Mouse (Mus musculus) intestine, embryonic 16.5 days (tissue): ENCODE results near the gene Cyb561. TPM values are rescaled to one million over a fixed set of nuclear protein-coding genes. Genes with fewer than 3 reads are reported as not detected.
A peak's percentile ranks its signal among the peaks of the same experiment; 100 is the strongest.

Experiments
- ATAC-seq: fragments of 200-750 bp; cut with Nextera tagmentation; 2 replicates; pipeline ENCODE4 v1.8.0; 2017; ENCODE audit warnings: moderate TSS enrichment, moderate library complexity
- H3K27ac ChIP-seq: fragments of 300-500 bp; sonication (generic); 2 replicates; pipeline ENCODE4 v1.5.1; 2014; ENCODE audit warnings: mild to moderate bottlenecking, low read length
- H3K27me3 ChIP-seq: fragments of 300-500 bp; sonication (generic); replicated peaks from 2 replicates; pipeline ENCODE4 v1.6.1; 2014; ENCODE audit warnings: low read length, control low read depth, mixed read lengths; ENCODE audit not compliant: control insufficient read depth, insufficient read depth
- H3K36me3 ChIP-seq: fragments of 300-500 bp; sonication (generic); 2 replicates; pipeline ENCODE4 v1.6.1; 2014; ENCODE audit warnings: low read length, control low read depth; ENCODE audit not compliant: control insufficient read depth, insufficient read depth
- H3K4me1 ChIP-seq: fragments of 300-500 bp; sonication (generic); 2 replicates; pipeline ENCODE4 v1.6.1; 2014; ENCODE audit warnings: low read length, control low read depth, mixed read lengths; ENCODE audit not compliant: control insufficient read depth, insufficient read depth
- H3K4me2 ChIP-seq: fragments of 300-500 bp; sonication (generic); 2 replicates; pipeline ENCODE4 v1.6.1; 2014; ENCODE audit warnings: low read depth, low read length, control low read depth
- H3K4me3 ChIP-seq: fragments of 300-500 bp; sonication (generic); 2 replicates; pipeline ENCODE4 v1.5.1; 2014; ENCODE audit warnings: mild to moderate bottlenecking, low read length
- H3K9ac ChIP-seq: fragments of 300-500 bp; sonication (generic); 2 replicates; pipeline ENCODE4 v1.6.1; 2014; ENCODE audit warnings: low read depth, low read length
- H3K9me3 ChIP-seq: fragments of 300-500 bp; sonication (generic); 2 replicates; pipeline ENCODE4 v1.6.1; 2016; ENCODE audit warnings: low read length, control low read depth; ENCODE audit not compliant: control insufficient read depth
- WGBS: fragments of 180-500 bp; shearing (Covaris S2); extraction: QIAGEN DNeasy Blood & Tissue Kit; methylation state at CpG from one replicate; pipeline ENCODE4 v1.1.7; 2014; 5-methylcytosine and 5-hydroxymethylcytosine counted together
- polyA plus RNA-seq: library from polyadenylated mRNA; unstranded; fragments of >200 nt; fragmentation: Nextera tagmentation; extraction: Ambion mirVana; gene quantifications from 2 replicates; pipeline ENCODE4 v1.2.1, GENCODE M21; 2015

Gene Cyb561
- polyA plus RNA-seq, 1 experiment from 2014 or later: 46.5 TPM

GRCm38 (mm10) chr11:105913580-105913979 is 39.6 kb downstream of the Cyb561 start:
- Histone ChIP-seq H3K36me3 (0 out of 2 replicates have a peak, but pooled peaks cover 3% of the 10 kb centered on the region), H3K4me2 (no peak overlapping the region), H3K9ac (no peak overlapping the region), H3K4me1 (no peaks in the 10 kb centered on the region), H3K27me3 (no peaks in the 10 kb centered on the region), H3K4me3 (no peak overlapping the region), H3K27ac (no peak overlapping the region), H3K9me3 (no peaks in the 10 kb centered on the region)
- 74% methylated on average over 5 of the region's 5 CpGs for WGBS
- no peak for ATAC-seq

DNA sequence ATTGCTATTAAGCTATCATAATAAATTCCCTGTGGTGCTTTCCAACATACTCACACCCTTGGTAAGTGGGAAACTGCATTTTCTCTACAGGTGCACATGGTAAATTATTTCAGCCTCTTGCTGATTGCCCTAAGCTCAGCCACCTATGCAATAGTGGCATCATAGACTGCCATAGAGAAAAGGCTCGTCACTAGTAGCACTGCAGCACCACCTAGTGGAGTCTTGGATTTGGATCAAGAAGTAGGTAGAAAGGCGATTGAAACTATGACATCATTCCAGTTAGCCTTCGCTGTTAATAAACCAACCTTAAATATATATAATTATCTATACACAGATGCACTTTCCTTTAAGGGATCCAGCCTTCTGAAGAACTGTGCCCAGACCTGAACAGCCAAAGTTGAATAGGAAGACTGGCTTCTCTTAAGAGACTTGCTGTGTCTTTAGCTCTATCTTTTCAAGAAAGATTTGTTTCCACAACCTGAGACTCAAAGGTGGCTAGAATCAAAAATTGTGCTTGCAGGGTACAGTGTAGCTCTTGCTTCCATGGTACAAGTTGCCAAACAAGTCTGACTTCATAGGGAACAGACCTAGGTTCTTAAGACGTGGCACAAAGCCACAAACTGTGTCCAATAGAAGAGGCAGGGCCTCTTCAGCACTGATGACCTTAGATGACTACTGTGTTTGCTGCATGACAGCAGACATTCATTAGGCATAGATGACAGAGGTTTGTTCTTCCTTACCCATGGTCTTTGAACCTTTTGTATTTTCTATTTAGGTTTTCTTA is 41.4 kb downstream of the Cyb561 start:
- H3K27me3 ChIP-seq: no peaks in the 10 kb centered on the region
- no peak overlapping the region for H3K9ac ChIP-seq
- no peak overlapping the region for H3K27ac ChIP-seq
- 30% methylated on average over 4 of the region's 4 CpGs for WGBS
- ATAC-seq: peak; percentile 31; the same call in 1 of the 2 replicates
- H3K4me3 ChIP-seq: no peak overlapping the region
- no peaks in the 10 kb centered on the region for H3K9me3 ChIP-seq
- H3K4me2 ChIP-seq: no peak overlapping the region
- H3K36me3 ChIP-seq: 0 out of 2 replicates have a peak, but pooled peaks cover 3% of the 10 kb centered on the region
- H3K4me1 ChIP-seq: no peaks in the 10 kb centered on the region

- Histone ChIP-seq H3K27ac (no peak overlapping the region), H3K4me3 (no peak overlapping the region), H3K9me3 (no peaks in the 10 kb centered on the region), H3K36me3 (0 out of 2 replicates have a peak, but pooled peaks cover 3% of the 10 kb centered on the region), H3K27me3 (no peaks in the 10 kb centered on the region), H3K4me2 (no peak overlapping the region), H3K9ac (no peak overlapping the region), H3K4me1 (no peaks in the 10 kb centered on the region)
- no peak for ATAC-seq
Observed at GRCm38 (mm10) chr11:105911149-105911548, 42.0 kb downstream of the Cyb561 start.

DNA sequence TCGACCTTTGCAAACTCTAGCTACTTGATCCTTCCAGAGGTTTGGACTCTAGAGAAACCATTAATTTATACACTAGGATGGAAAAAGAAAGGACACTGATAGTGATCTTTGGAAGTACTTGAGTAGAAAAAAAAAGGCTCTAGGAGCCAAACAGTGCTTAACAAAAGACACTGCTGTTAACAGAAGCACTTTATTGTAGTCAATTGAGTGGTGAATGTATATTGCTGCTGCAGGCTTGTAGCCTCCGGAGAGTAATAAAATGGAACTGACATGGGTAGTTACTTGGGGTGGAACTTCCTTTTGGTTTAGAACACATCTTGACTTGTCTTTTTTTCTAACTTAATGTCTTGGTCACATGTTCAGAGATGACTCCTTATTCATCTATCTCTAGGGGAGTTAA is 43.5 kb downstream of the Cyb561 start:
- Histone ChIP-seq H3K9me3 (no peaks in the 10 kb centered on the region), H3K4me1 (no peaks in the 10 kb centered on the region), H3K36me3 (peaks cover 4% of the 10 kb centered on the region; the same call in 1 of the 2 replicates), H3K27ac (no peak overlapping the region), H3K4me3 (no peak overlapping the region), H3K9ac (no peak overlapping the region), H3K4me2 (no peak overlapping the region), H3K27me3 (no peaks in the 10 kb centered on the region)
- ATAC-seq: no peak
- 58% methylated on average over 2 of the region's 2 CpGs for WGBS

- ATAC-seq: no peak
- Histone ChIP-seq H3K4me3 (no peak overlapping the region), H3K27ac (no peak overlapping the region), H3K27me3 (no peaks in the 10 kb centered on the region), H3K36me3 (peaks cover 6% of the 10 kb centered on the region; the same call in 1 of the 2 replicates), H3K4me1 (no peaks in the 10 kb centered on the region), H3K9ac (no peak overlapping the region), H3K4me2 (no peak overlapping the region), H3K9me3 (no peaks in the 10 kb centered on the region)
- WGBS: 89% methylated on average over 8 of the region's 8 CpGs
Observed at GRCm38 (mm10) chr11:105908926-105909325, 44.2 kb downstream of the Cyb561 start.

- Histone ChIP-seq H3K27me3 (no peaks in the 10 kb centered on the region), H3K9me3 (no peaks in the 10 kb centered on the region), H3K4me1 (no peaks in the 10 kb centered on the region), H3K4me2 (no peak overlapping the region), H3K36me3 (peaks cover 6% of the 10 kb centered on the region; the same call in 1 of the 2 replicates), H3K9ac (no peak overlapping the region), H3K27ac (no peak overlapping the region), H3K4me3 (no peak overlapping the region)
- no peak for ATAC-seq
- WGBS: 90% methylated on average over 1 of the region's 1 CpGs
Observed at GRCm38 (mm10) chr11:105907381-105907780, 45.8 kb downstream of the Cyb561 start.

DNA sequence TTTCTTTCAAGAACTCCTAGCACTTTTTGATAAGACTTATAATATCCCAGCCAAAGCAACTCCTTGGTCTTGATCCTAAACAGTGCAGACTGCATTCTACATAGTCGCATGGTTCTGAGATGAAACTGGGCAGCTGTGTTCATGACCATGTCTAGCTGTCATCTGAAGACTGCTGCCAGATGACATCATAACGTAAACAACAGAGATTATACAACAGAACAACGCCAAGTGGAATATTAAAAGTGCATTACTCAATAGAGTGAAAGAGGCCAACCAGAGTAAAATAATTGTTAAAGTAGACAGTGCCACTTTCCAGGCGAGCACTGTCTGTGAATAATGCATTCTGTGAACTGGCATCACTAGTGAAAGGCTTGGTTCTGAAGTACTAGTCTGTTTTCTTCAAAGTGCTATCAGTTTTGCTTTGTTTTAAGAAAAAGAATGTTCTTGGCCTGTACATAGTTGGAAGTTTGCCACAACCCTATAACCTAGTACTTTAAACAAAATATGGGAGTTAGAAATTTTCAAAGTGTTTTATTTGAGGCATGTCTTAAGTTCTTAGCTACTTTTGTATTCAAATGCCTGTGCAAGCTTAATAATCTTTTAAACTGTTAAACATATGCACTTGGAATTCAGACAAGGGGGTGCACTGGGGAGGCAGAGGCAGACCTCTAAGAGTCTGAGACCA is 47.5 kb downstream of the Cyb561 start:
- Histone ChIP-seq H3K27me3 (no peaks in the 10 kb centered on the region), H3K4me1 (no peaks in the 10 kb centered on the region), H3K27ac (no peak overlapping the region), H3K4me2 (no peak overlapping the region), H3K36me3 (peaks cover 6% of the 10 kb centered on the region; the same call in 1 of the 2 replicates), H3K9me3 (no peaks in the 10 kb centered on the region), H3K4me3 (no peak overlapping the region), H3K9ac (no peak overlapping the region)
- peak; percentile 59 for ATAC-seq
- WGBS: 37% methylated on average over 4 of the region's 4 CpGs

GRCm38 (mm10) chr11:105902956-105903355 is 50.2 kb downstream of the Cyb561 start:
- no peak overlapping the region for H3K4me2 ChIP-seq
- ATAC-seq: no peak
- H3K27me3 ChIP-seq: no peaks in the 10 kb centered on the region
- H3K4me1 ChIP-seq: no peaks in the 10 kb centered on the region
- no peak overlapping the region for H3K27ac ChIP-seq
- no peak overlapping the region for H3K9ac ChIP-seq
- no peaks in the 10 kb centered on the region for H3K9me3 ChIP-seq
- H3K4me3 ChIP-seq: no peak overlapping the region
- WGBS: 63% methylated on average over 1 of the region's 1 CpGs
- H3K36me3 ChIP-seq: peaks cover 3% of the 10 kb centered on the region; the same call in 1 of the 2 replicates

- H3K27ac ChIP-seq: no peak overlapping the region
Observed at GRCm38 (mm10) chr11:105901501-105901900, 51.6 kb downstream of the Cyb561 start.

More at GRCm38 (mm10) chr11:105901501-105901900, 51.6 kb downstream of the Cyb561 start:
- Histone ChIP-seq H3K27me3 (no peaks in the 10 kb centered on the region), H3K4me1 (no peaks in the 10 kb centered on the region), H3K36me3 (peaks cover 3% of the 10 kb centered on the region; the same call in 1 of the 2 replicates), H3K9ac (no peak overlapping the region), H3K9me3 (no peaks in the 10 kb centered on the region), H3K4me2 (no peak overlapping the region), H3K4me3 (no peak overlapping the region)
- WGBS: 71% methylated on average over 2 of the region's 2 CpGs
- no peak for ATAC-seq
